Mouse (Mus musculus) testis, adult 2 months (tissue): Measurements from ENCODE around the gene Kri1.

Experiments used
- CTCF ChIP-seq: fragments of 200-500 bp; IDR thresholded peaks from 2 replicates; pipeline ENCODE4 v1.5.1; 2012; ENCODE audit warnings: low read depth, mild to moderate bottlenecking, inconsistent platforms, low read length, moderate library complexity; ENCODE audit not compliant: control insufficient read depth, insufficient read depth, insufficient replicate concordance
- POLR2A ChIP-seq: fragments of 200-500 bp; IDR thresholded peaks from 2 replicates; pipeline ENCODE4 v1.6.1; 2012; ENCODE audit warnings: low read depth, mild to moderate bottlenecking, inconsistent platforms, low read length, moderate library complexity; ENCODE audit not compliant: control insufficient read depth

DNA sequence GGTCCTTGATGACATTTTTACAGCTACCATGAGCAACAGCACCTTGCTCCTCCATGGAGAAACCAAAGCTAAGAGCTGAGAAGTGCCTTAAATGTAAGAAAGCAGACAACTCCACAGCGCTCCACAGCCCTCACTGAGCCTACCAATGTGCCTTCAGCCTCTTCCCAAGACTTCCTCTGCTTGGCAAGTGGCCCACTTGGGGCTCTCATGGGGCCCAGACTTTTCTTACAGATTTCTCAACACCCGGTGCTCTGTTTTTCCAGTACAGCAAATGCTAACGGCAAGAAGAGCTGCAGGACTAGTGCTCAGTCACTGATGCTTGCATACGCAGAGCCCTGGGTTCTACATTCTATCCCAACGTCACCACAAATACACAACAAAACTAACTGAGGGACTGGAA is 10.0 kb downstream of the Kri1 start:
- TF ChIP-seq POLR2A, result no peak
- no peak for TF ChIP-seq CTCF
